Mouse (Mus musculus) myocyte (in vitro differentiated cells): ENCODE results near the gene Npepl1. TPM values are rescaled to one million over a fixed set of nuclear protein-coding genes. Genes with fewer than 3 reads are reported as not detected.

ENCODE experiments used
- H3K27me3 ChIP-seq: one replicate; pipeline ENCODE4 v1.6.1; 2011; ENCODE audit not compliant: control insufficient read depth, insufficient read depth, insufficient read length
- H3K36me3 ChIP-seq: one replicate; pipeline ENCODE4 v1.6.1; 2011; ENCODE audit not compliant: control insufficient read depth, insufficient read depth
- H3K4me2 ChIP-seq: one replicate; pipeline ENCODE4 v1.6.1; 2011; ENCODE audit warnings: low read depth, control low read depth
- H3K4me3 ChIP-seq: one replicate; pipeline ENCODE4 v1.5.1; 2011; ENCODE audit warnings: mild to moderate bottlenecking, control low read depth, moderate library complexity
- H3K79me2 ChIP-seq: one replicate; pipeline ENCODE4 v1.6.1; 2011; ENCODE audit not compliant: control insufficient read depth, insufficient read depth
- H3ac ChIP-seq: one replicate; pipeline ENCODE4 v1.6.1; 2011; ENCODE audit not compliant: control insufficient read depth, insufficient read length
- CEBPB ChIP-seq: IDR thresholded peaks from 2 replicates; pipeline ENCODE4 v1.6.1; 2011; ENCODE audit warnings: mild to moderate bottlenecking, moderate library complexity; ENCODE audit not compliant: poor library complexity, insufficient read depth, severe bottlenecking
- E2F4 ChIP-seq: IDR thresholded peaks from one replicate; pipeline ENCODE4 v1.6.1; 2011; ENCODE audit warnings: mild to moderate bottlenecking, control low read depth, moderate library complexity; ENCODE audit not compliant: insufficient read depth
- MAX ChIP-seq: IDR thresholded peaks from one replicate; pipeline ENCODE4 v1.6.1; 2011; ENCODE audit warnings: low read depth, mild to moderate bottlenecking, control low read depth
- MYOD1 ChIP-seq, 3 experiments: IDR thresholded peaks; one replicate each; pipeline ENCODE4 v1.6.1; 2011; ENCODE audit warnings: control low read depth in 2 of 3, low read depth in 2 of 3, mild to moderate bottlenecking in 2 of 3, moderate library complexity in 1 of 3; ENCODE audit not compliant: insufficient read length in 2 of 3, control insufficient read depth in 1 of 3
- MYOG ChIP-seq, 3 experiments: IDR thresholded peaks; one replicate each; pipeline ENCODE4 v1.6.1; 2011; ENCODE audit warnings: control low read depth in 2 of 3, low read depth in 2 of 3, mild to moderate bottlenecking in 2 of 3; ENCODE audit not compliant: insufficient read length in 2 of 3, control insufficient read depth in 1 of 3, insufficient read depth in 1 of 3
- POLR2A ChIP-seq: IDR thresholded peaks from one replicate; pipeline ENCODE4 v1.6.1; 2011; ENCODE audit warnings: low read depth, mild to moderate bottlenecking, control low read depth, moderate library complexity; ENCODE audit not compliant: insufficient read length
- POLR2AphosphoS2 ChIP-seq: IDR thresholded peaks from one replicate; pipeline ENCODE4 v1.6.1; 2011; ENCODE audit warnings: low read depth, control low read depth; ENCODE audit not compliant: insufficient read length
- REST ChIP-seq: IDR thresholded peaks from one replicate; pipeline ENCODE4 v1.6.1; 2011; ENCODE audit warnings: mild to moderate bottlenecking, control low read depth, moderate library complexity; ENCODE audit not compliant: insufficient read depth, insufficient read length
- SRF ChIP-seq: IDR thresholded peaks from one replicate; pipeline ENCODE4 v1.6.1; 2011; ENCODE audit warnings: low read depth; ENCODE audit not compliant: control insufficient read depth, insufficient read length
- TCF12 ChIP-seq: IDR thresholded peaks from one replicate; pipeline ENCODE4 v1.6.1; 2011; ENCODE audit warnings: mild to moderate bottlenecking, control low read depth; ENCODE audit not compliant: poor library complexity, insufficient read depth, severe bottlenecking
- TCF3 ChIP-seq: IDR thresholded peaks from one replicate; pipeline ENCODE4 v1.6.1; 2011; ENCODE audit warnings: low read depth, control low read depth; ENCODE audit not compliant: insufficient read length
- USF1 ChIP-seq: IDR thresholded peaks from one replicate; pipeline ENCODE4 v1.6.1; 2011; ENCODE audit warnings: low read depth, mild to moderate bottlenecking, control low read depth, moderate library complexity
- polyA plus RNA-seq: library from polyadenylated mRNA; unstranded; fragments of >200 nt; fragmentation: generic; extraction: Trizol; gene quantifications from one replicate; pipeline ENCODE4 v1.2.1, GENCODE M21; 2012; ENCODE audit warnings: missing spikeins

The Npepl1 gene
- polyA plus RNA-seq, 1 experiment = 56.0 TPM

DNA sequence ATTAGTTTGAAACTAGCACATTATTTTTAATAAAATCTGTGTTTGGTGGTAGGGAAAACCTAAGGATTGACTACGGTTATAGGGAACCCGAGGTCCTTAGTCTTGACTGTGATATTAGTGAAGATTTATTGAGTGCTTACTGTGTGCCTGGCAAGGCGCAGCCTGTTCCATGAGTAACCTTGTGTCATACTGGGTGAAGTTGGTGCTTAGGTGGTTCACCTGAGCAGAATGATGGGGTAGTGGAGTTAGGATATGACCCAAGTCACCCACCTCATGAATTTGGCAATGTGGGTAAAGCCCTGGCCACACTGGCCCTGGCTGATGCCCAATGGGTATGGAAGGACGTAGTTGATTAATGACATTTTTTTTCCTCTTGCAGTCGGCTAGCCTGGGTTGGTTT is 28.3 kb upstream of the Npepl1 start:
- no peak overlapping the region for H3K4me2 ChIP-seq
- TF ChIP-seq CEBPB (no peak), USF1 (no peak), POLR2AphosphoS2 (no peak), MAX (no peak), TCF12 (no peak)
- H3K4me3 ChIP-seq = no peak overlapping the region

DNA sequence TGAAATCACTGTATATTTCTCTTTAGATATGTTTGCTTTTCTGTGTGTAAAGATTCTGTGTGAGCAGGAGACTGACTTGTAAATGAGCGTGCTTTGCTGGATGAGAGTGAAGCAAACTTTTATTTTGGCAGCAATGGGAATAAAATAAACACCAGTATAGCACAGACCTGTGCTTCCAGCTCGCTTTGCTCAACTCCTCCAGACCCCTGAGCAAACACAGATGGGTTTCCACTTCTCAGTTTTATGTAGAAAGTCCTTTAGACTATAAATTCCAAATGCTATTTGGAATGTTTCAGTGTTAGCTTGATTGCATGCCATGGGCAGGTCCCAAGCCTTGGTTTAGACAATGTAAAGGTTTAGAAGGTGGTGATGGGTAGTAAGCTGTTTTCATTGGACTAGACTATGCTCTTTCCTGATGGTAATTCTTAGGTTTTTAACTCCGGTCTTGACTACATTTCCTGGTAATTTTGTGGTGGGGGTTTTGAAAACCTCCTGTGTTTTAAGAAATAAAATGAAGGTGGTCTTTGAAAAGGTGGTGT is 27.7 kb upstream of the Npepl1 start:
- H3K4me3 ChIP-seq = no peak overlapping the region
- peaks cover 4% of the 10 kb centered on the region for H3K36me3 ChIP-seq
- TF ChIP-seq USF1 (no peak), MAX (no peak), POLR2AphosphoS2 (no peak), MYOG (IDR thresholded peaks at IDR 0.05; ENCODE audit: control insufficient read depth in 1 of 3, insufficient read depth in 1 of 3, insufficient read length in 2 of 3, low read depth in 2 of 3) (no peak), TCF12 (no peak), SRF (no peak), TCF3 (no peak), MYOD1 (IDR thresholded peaks at IDR 0.05; ENCODE audit: control insufficient read depth in 1 of 3, insufficient read length in 2 of 3, low read depth in 2 of 3) (no peak), E2F4 (no peak), CEBPB (no peak), REST (no peak), POLR2A (no peak)
- H3K79me2 ChIP-seq = peaks cover 98% of the 10 kb centered on the region
- no peak overlapping the region for H3K4me2 ChIP-seq
- no peaks in the 10 kb centered on the region for H3K27me3 ChIP-seq
- H3ac ChIP-seq = no peak overlapping the region

More for the DNA sequence above, 28.3 kb upstream of the Npepl1 start:
- Histone ChIP-seq H3K36me3 (peaks cover 4% of the 10 kb centered on the region), H3K27me3 (no peaks in the 10 kb centered on the region), H3ac (no peak overlapping the region), H3K79me2 (peaks cover 98% of the 10 kb centered on the region)

DNA sequence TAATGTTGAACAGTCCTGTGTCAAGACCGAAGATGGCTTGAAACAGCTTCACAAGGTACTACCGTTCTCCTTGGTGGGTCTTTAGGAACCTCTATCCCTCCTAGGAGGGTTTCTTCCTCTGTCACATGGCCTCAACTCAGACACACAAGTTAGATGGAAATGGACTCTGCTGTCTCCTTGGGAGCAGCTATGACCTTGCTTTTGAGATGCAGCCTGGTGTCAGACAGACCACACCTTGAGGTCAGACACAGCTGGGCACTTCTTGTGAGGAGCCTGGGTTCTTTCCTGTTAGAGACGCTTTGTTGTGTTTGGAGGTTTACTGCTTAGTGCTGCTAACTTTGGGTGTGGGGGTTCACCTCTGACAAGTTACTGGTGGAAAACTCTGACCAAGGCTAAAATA is 15.1 kb upstream of the Npepl1 start:
- TF ChIP-seq POLR2A = no peak
- no peak for TF ChIP-seq E2F4
- TF ChIP-seq USF1 = no peak
- TF ChIP-seq MYOG (IDR thresholded peaks at IDR 0.05; ENCODE audit: control insufficient read depth in 1 of 3, insufficient read depth in 1 of 3, insufficient read length in 2 of 3, low read depth in 2 of 3) = no peak
- TF ChIP-seq REST = no peak
- no peak for TF ChIP-seq TCF3
- no peak for TF ChIP-seq MYOD1 (IDR thresholded peaks at IDR 0.05; ENCODE audit: control insufficient read depth in 1 of 3, insufficient read length in 2 of 3, low read depth in 2 of 3)
- TF ChIP-seq CEBPB = no peak
- no peak for TF ChIP-seq TCF12
- no peak for TF ChIP-seq MAX
- no peak for TF ChIP-seq SRF
- no peak for TF ChIP-seq POLR2AphosphoS2
- Histone ChIP-seq H3K79me2 (peaks cover 9% of the 10 kb centered on the region), H3K36me3 (peaks cover 15% of the 10 kb centered on the region), H3K4me2 (no peak overlapping the region), H3K4me3 (no peak overlapping the region), H3ac (no peak overlapping the region), H3K27me3 (no peaks in the 10 kb centered on the region)

DNA sequence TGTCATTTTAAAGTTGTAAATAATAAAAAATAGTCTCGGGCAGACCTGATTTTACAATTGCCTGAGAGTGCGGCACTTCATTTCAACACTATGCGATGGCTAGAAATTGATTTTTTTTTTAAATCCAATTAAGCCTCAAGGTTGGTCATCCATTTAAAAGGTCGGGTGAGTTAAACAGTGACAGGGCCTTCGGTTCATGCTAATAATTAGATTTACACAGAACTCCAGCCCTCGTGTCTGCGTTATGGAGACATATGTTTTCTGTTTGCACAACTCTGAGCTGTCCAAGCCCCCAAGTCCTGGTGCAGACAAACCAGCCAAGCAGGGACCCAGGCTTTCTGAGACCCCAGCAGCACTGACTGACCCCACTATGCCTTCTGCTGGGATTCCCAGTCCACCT is 7.8 kb upstream of the Npepl1 start:
- Histone ChIP-seq H3K4me2 (no peak overlapping the region), H3K36me3 (peaks cover 8% of the 10 kb centered on the region), H3ac (no peak overlapping the region), H3K4me3 (no peak overlapping the region), H3K27me3 (no peaks in the 10 kb centered on the region), H3K79me2 (no peaks in the 10 kb centered on the region)
- TF ChIP-seq SRF (no peak), USF1 (no peak), MYOD1 (IDR thresholded peaks at IDR 0.05; ENCODE audit: control insufficient read depth in 1 of 3, insufficient read length in 2 of 3, low read depth in 2 of 3) (no peak), MAX (no peak), POLR2A (no peak), TCF12 (no peak), MYOG (IDR thresholded peaks at IDR 0.05; ENCODE audit: control insufficient read depth in 1 of 3, insufficient read depth in 1 of 3, insufficient read length in 2 of 3, low read depth in 2 of 3) (no peak), TCF3 (no peak), E2F4 (no peak), POLR2AphosphoS2 (no peak), CEBPB (no peak), REST (no peak)

DNA sequence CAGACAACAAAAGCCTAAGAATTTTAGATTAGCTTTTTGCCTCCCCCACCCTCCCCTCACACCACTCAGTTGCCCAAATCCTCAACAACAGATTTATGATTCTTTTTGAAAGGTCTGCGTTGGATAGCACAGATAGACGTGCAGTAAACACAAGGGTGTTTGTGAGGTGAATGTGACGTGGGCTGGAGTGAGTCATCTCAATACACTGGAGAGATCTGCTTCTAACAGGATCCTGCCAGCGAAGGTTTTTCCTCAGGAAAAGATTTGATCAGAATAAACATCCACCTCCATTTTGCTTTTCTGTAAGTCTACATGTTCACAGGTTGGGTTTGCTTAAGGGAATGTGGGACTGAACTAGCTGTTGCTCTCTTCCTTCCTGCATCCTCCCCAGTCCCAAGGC is 6.6 kb upstream of the Npepl1 start:
- no peak overlapping the region for H3K4me2 ChIP-seq
- H3K27me3 ChIP-seq = no peaks in the 10 kb centered on the region
- no peaks in the 10 kb centered on the region for H3K36me3 ChIP-seq
- no peak overlapping the region for H3ac ChIP-seq
- no peak overlapping the region for H3K4me3 ChIP-seq
- H3K79me2 ChIP-seq = no peaks in the 10 kb centered on the region
- TF ChIP-seq POLR2A (no peak), CEBPB (no peak), SRF (no peak), MYOG (IDR thresholded peaks at IDR 0.05; ENCODE audit: control insufficient read depth in 1 of 3, insufficient read depth in 1 of 3, insufficient read length in 2 of 3, low read depth in 2 of 3) (no peak), MAX (no peak), TCF3 (no peak), E2F4 (no peak), USF1 (no peak), POLR2AphosphoS2 (no peak), MYOD1 (IDR thresholded peaks at IDR 0.05; ENCODE audit: control insufficient read depth in 1 of 3, insufficient read length in 2 of 3, low read depth in 2 of 3) (no peak), REST (no peak), TCF12 (no peak)
